Mouse (Mus musculus): ENCODE results near the gene Cacna2d4. TPM values are rescaled to one million over a fixed set of nuclear protein-coding genes. Genes with fewer than 3 reads are reported as not detected.
"Not testable (repeated sequence)": the region's sequence is repeated elsewhere in the genome, so short reads cannot be mapped to it uniquely, and the experiment has no call there.

The Cacna2d4 gene
- total RNA-seq (2021), result under 1 TPM in 1 of 2 experiments, not detected in 1; 0.12 TPM
- long read RNA-seq, experiment 1, result 0 reads
- long read RNA-seq, experiment 2, result 0 reads

DNA sequence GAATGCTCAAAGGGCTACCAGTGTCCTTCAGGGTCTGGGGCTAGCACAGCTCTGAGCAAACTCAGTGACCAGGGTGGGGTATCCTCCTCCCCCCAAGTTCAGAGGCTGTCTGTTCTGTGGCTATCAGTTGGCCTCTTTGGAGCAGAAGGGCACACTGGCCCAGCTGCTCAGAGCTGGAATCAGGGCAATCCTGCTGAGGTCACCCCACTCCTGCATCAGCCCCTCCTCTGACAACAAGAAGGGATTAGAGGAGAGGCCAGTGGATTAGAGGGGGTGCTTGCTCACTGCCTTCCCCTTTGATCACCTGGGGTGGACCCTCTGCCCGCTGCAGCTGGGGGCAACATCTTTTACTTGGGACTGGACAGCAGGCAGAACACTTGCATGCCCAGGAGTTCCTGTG lies at the start of gene Cacna2d4:
TSS of gene Cacna2d4 (plus strand) at position 286 of the 400 bp plus-strand sequence.
- DNase-seq, result no peak
- intact Hi-C loops (cut with DNase I), result no loop called here

DNA sequence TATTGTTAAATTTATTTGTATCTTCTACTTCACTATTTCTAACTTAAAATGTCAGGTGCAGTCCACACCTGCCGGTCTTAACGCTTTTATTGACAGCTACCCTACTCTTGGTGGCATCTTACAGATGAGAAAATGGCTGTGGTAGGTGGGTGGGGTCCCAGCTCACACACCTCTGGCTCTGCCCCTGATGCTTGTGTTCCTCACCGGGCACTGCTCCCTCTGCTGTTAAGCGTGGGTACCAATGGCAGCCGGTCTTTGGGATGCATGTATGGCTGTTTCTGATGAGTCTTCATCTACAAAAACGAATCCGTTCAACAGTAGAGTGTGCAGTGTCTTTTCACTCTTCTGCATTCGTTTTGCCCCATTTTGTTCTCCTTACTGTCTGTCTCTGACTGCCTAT lies 49.7 kb upstream of the Cacna2d4 start:
- intact Hi-C loops (cut with DNase I), result loop anchor here (5.0 kb wide), 1 partner anchor 79 kb away; no protein-coding TSS in a partner anchor
- no peak for DNase-seq

DNA sequence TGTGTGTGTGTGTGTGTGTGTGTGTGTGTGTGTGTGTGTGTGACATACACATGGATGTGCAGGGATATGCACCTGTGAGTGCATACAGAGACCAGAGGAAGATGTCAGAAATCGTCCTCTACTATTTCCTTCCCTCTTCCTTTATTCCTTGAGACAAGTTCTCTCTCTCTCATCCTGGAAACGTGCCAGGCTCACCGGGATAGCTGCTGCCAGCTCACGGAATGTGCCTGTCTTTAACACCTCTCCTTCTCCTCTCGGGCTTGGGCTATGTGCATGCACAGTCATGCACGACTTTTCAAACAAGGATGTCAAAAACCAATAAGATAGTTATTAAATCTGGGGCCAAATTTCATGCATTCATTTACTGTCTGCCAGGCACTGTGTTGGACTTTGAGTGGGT lies 48.7 kb upstream of the Cacna2d4 start:
- no peak for DNase-seq
- intact Hi-C loops (cut with DNase I), result loop anchor here (5.0 kb wide), 1 partner anchor 80 kb away; no protein-coding TSS in a partner anchor

DNA sequence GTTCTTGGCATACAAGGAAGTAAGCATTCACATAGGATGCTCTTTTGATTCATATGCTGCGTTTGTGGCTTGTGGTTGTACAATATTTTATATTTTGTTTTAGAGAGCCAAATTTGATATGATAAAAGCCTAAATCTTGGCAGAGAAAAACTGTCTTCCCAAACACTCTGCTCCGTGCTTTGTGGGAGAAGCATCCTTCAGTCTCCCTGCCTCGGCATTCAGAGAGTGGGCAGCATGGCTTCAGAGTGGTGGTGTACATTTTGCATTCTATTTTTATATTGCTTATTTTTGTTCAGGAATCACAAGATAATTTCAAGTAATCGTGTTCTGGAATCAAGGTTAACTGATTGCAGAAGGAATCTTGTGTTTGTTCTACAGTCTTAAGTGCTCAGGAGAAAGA lies 44.8 kb upstream of the Cacna2d4 start:
- intact Hi-C loops (cut with DNase I), result loop anchor here (5.0 kb wide), 1 partner anchor 64 kb away; no protein-coding TSS in a partner anchor
- no peak for DNase-seq

DNA sequence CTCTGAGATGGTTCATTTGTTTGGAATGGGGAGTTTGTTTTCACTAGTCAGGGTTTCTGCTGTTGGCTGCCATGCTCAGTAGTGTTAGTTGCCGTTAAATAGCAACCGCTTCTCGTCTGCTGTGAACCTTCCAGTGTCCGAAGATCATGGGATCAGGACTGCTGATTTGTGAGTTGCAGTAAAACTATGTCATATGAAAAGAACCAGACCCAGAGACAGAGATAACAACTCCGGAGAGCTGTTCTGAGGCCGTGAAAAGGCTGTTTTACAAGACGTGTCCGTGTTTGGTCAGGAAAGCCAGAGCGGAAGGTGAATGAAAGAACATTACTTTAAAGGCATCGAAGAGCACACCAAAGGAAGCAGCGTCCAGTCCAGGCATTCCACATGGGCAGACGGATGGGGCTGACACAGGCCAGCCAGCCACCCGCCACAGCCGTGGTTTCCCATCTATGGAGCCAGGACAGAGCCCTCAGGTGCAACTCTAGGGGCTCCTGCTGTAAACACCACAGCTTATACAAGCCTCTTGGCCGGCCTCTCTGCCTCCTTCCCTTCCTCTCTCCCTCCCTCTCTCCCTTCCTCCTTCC lies 42.7 kb upstream of the Cacna2d4 start:
- intact Hi-C loops (cut with DNase I), result loop anchor here (5.0 kb wide), 1 partner anchor 66 kb away; no protein-coding TSS in a partner anchor
- DNase-seq, result no peak

DNA sequence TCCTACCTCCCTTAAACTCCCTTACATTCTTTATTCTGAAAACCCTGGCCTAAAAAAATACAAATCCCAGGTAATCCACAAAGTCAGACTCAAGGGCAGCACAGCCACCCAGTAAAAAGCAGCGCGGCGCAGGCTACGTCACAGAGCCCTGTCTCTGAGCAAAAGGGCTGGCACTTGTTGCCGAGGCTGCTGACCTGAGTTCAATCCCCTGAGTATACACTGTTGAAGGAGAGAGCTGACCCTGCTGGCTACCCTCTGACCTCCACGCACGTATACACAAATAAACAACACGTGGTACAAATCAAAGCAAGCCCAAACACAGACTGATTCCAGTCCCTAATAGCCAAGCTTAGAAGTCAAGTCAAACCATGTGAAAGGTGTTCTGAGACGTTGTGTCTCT lies 42.2 kb upstream of the Cacna2d4 start:
- intact Hi-C loops (cut with DNase I), result loop anchor here (5.0 kb wide), 1 partner anchor 67 kb away; no protein-coding TSS in a partner anchor
- DNase-seq, result no peak

DNA sequence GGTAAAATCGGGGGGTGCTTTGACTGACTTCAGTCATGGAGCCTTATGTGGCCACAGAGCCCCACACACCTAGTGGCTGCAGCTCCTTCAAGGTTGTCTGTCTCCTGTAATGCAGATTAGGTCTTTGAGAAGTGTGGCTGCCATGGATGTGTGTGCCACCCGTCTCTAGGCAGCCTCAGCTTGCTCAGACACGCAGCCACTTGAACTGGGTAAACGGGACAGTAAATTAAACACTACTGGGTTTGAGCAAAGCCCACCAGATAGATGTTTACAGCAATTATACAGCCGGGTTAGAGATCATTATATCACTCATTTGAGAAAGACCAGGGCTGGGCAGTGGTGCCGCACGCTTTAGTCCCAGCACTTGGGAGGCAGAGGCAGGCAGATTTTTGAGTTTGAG lies 41.7 kb upstream of the Cacna2d4 start:
- DNase-seq, result no peak
- intact Hi-C loops (cut with DNase I), result loop anchor here (5.0 kb wide), 1 partner anchor 67 kb away; no protein-coding TSS in a partner anchor

DNA sequence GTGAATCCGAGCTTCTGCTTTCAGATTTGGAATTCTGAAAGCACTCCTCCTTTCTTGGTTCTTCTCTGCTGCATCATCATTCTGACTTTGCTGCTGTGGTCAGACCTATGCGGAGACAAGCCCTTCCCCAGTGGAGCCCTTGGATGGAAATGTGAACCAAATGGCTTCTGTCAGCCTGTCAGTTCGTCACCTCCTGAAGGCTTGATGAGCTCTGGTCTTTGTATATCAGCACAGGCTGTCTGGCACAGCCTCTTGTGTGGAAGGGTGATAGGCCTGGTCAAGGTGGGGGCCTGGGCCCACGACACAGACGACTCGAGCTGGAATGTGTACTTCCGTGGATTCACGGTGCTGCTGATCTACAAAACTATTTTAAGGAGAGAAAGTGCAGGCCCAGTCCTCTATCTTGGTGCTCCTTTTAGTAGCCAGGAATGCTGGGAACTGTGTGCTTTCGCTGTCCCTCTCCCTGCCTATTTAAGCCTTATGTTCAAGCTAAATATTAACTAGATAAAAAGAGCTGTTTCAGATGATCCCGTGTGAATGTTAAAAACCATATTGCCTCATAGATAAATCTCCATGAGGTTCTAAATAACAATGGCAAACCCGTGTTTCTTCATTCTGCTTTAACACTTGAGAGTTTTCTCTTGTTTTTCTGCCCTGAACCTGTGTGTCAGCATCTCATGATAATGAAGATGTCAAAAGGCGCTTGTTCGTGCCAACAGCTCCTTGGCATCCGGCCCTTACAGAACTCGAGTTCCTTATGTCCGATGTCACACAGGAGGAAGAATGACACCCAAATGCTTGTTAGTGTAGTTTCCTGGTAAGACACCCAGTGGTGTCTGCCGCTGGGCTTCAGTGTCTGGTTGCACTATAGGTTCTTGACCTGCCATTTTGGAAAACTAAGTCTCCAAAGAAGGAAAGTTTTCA lies 39.7 kb upstream of the Cacna2d4 start, which contains the start of gene Cacna1c:
TSS of gene Cacna1c (minus strand) at position 37 of the 924 bp plus-strand sequence.
- intact Hi-C loops (cut with DNase I), result no loop called here
- peak; percentile 56 to 71 for DNase-seq

DNA sequence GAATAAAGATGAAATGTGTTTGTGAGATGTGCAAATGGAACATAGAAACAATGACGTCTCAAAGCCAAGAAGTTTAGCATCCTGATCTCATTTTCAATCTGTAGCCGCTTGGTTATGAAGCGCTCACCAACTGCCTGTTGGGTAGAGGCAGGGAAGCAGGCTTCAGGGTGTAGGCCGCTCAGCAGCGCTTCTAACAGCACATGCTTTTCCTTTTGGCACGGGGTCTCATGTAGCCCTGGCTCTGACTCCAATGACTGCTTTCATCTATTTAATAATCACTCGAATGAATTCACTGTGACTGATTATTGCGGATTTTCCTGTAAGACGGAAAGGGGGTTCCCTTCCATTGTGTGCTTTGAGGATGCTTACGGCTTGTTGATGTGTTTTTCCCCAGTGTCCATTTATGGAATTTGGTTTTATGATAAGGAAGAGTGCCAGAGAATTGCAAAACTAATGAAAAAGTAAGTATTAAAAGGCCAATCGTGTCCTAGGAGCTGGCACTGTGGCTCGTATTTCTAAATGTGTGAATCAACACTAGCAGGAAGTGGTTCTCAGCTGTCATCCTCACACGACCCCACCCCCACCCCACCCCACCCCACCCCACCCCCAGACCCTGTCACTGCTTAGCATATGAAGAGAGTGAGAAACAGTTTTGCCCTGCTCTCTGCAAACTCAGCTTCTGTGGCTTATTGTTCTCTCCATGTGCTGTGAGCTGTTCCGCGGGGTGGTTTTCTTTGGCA lies 37.6 kb upstream of the Cacna2d4 start:
- intact Hi-C loops (cut with DNase I), result no loop called here
- no peak for DNase-seq

DNA sequence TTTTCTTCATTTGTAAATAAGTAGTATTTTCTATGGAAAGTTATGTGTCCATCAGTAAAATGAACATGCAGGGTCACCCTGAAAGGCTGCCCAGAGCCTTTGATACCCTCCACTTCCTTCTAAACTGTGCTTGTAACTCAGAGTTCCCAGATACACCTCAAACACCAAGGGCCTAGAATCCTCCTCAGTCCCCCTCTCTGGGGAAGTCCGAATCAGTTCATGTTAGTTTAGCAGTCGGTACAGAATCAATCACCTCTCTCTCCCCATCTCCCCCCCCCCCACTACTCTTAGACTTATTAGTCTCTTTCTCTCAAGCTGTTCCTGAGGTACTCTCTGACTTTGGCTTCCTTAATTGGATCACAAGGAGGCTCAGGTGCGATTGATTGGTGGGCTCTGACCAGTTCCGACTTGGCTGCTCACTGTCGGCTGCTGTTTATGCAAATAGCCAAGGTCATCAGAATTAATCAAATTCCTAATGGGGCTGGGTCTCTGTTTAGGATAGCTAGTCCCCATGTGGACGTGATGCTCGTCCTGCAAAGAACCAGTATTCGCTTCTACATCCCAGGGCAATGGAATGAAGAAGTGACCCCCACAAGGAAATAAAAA lies 36.9 kb upstream of the Cacna2d4 start:
- intact Hi-C loops (cut with DNase I), result no loop called here
- DNase-seq, result no peak

DNA sequence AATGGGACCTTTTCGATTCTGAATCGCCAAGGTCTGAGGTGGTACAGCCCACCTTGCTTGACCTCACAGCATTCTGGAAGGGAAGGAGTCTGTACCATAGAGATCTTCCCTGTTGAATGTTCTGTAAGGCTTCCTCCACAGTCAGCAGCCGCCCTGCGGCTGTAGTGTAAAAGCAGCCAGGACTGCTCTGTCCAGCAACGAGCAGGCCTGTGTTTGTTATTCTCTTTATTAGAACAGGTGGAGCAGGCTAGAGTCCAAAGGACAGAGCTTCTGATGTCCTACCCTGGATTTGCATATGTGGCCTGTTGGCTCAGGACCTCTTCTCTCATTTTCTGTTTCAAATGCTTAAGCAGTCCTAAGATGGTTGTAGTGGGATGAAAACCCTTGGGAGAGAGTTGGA lies 36.0 kb upstream of the Cacna2d4 start:
- DNase-seq, result no peak

DNA sequence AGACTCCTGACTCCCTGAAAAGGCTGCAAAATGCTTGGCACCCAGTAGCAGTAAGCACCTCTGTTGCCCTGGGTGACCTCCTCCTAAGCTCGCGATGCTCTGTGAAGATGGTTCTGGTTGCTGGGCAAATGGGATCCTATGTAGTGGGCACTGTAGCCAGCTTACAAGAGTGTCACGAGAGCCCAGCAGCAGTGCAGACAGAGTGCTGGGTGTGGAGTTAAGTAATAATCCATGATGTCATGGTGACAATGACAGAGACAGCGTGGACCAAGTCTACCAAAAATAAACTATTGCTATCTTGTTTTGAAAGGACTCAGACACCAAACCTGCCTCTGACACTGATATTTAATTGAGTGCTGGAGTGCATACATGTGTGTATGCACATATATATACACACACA lies 34.8 kb upstream of the Cacna2d4 start:
- DNase-seq, result no peak
- intact Hi-C loops (cut with DNase I), result no loop called here

More for the DNA sequence above, 36.0 kb upstream of the Cacna2d4 start:
- intact Hi-C loops (cut with DNase I), result no loop called here

DNA sequence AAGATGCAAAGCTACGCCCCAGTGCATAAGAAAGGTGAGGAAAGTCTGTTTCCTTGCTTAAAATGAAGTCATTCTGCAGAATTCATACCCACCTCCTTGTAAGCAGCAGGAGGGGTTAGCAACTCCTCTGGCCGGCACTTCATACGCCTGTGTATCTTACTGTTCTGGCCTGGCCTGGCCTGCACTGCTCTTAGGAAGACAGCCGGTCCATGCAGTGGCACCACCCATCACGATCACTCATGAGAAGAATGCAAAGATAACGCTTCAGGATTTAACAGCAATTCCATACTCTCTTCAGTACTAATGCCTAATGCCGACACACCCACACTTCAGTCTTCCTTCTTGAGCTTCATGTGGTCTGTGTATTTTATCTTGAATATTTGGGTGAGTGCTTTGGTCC lies 32.0 kb upstream of the Cacna2d4 start:
- intact Hi-C loops (cut with DNase I), result no loop called here
- no peak for DNase-seq

DNA sequence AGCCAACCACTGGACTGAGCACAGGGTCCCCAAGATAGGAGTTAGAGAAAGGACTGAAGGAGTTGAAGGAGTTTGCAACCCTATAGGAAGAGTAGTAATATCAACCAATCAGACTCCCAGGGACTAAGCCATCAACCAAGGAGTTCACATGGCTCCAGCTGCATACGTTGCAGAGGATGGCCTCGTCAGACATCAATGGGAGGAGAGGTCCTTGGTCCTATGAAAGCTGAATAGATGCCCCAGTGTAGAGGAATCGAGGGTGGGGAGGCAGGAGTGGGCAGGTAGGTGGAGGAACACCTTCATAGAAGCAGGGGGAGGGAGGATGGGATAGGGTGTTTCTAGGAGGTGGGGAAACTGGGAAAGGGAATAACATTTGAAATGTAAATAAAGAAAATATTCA lies 31.4 kb upstream of the Cacna2d4 start:
- intact Hi-C loops (cut with DNase I), result no loop called here
- DNase-seq, result no peak

DNA sequence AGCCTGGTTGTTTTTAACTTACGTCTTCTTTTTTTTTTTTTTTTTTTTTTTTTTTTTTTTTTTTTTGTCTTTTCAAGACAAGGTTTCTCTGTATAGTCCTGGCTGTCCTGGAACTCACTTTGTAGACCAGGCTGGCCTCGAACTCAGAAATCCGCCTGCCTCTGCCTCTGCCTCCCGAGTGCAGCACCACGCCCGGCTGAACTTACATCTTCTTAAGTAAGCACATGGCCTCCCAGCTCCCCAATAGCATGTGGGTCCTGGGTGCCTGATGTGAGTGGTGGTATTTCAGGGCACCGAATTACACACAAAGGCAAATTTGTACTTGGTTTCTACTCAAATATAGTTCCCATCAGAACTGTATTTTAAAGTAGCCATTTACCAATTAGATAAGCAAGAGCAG lies 30.3 kb upstream of the Cacna2d4 start:
- DNase-seq; intact Hi-C loops (cut with DNase I): not testable (repeated sequence)

DNA sequence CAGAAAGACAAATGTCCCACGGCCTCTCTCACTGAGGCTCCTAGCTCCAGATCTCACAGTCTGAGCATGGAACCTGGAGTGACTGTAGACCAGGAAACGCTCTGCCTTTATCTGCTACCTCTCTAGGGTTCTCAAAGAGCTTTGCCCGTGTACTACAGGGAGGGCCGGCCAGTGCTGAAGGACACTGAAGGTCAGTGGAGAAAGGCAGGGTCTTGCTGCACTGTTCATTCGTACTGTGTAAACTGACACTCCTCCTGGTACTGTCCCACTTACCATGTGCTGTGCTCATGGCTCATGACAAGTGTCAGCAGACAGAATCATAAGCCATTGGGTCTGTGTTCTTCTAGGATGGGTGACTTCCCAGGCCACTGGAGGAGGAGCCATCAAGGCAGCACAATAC lies 23.0 kb upstream of the Cacna2d4 start:
- DNase-seq, result no peak
- intact Hi-C loops (cut with DNase I), result no loop called here

DNA sequence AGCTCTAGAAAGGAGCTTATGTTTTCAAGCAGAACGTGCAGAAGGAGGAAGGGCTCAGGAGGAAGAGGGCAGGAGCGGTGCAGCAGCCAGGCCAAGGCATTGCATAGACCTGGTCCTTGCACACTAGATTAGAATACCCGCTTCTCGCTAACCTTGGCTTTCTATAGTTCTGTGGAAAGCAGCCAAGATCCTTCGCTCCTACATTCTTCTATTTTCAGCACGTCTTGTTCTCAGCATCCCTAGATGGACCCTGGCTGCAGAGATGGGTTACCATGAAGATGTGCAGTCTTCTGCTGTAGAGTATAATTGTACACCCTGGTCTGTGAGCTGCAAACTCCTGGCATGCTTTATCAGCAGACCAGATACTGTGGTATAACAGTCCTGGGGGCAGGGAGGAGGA lies 22.1 kb upstream of the Cacna2d4 start:
- intact Hi-C loops (cut with DNase I), result no loop called here
- no peak for DNase-seq

DNA sequence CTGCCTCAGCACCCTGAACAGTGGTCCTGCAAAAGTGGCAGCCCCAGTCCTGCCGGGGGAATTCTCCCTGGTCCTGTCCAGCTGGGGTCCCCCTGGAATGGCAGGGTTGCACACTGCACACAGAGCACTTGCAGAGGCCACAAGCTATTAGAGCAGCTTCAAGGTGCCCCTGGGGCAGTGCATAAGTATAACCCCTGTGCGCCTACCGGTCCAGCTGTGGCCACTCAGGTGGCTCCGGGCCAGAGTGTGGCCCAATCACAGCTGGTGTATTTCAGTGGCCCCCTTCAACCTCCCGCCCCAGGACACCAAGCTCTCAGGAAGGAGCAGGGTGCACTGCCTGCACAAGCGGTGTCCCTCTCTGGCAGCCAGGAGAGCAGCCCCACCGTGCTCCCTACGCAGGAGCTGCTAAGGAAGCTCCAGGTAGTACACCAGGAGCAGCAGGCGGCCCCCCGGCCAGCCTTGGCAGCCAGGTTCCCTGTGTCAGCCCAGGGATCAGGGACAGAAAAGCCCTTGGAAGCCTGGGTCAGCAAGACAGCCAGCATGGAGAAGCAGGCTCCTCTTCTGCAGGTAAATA lies 21.2 kb upstream of the Cacna2d4 start:
- no peak for DNase-seq
- intact Hi-C loops (cut with DNase I), result no loop called here

DNA sequence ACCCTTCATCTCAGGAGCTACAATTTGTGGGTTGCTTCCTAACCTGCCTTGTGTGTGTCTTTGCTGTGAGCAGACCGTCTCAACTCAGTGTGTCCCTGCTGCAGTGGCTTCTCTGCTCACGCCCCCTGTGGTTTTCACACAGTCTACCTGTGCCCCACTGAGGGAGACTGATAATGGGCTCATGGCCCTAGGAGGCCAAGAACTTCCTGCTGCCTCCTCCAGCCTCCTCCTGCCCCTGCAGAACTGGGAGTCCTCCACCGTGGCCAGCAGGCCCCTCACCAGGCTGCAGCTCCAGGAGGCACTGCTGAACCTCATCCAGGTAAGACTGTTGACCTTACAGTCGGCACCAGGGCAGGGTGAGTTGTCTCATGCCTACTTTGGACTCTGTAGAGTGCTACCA lies 18.7 kb upstream of the Cacna2d4 start:
- intact Hi-C loops (cut with DNase I), result no loop called here
- no peak for DNase-seq

DNA sequence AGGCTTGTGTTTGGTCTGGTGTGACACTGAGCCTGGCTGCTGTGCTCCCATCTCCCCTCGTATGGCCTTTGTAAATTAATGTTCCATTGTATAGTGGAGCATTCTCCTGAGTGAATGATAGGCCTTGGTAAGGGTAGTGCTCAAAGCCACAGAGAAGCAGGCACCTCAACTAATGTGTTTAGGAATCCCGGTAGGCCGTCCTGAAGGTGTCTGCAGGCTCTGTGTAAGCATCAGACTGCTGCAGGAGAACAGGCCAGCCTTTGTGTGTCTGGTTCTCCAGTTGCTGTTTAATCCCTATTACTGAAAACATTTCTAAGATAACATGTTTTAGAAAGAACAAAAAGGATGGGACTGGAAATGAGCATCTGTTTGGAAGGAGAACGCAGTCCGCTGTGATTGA lies 17.7 kb upstream of the Cacna2d4 start:
- no peak for DNase-seq
- intact Hi-C loops (cut with DNase I), result no loop called here

All from heart, postnatal 14 days (tissue).